ENCODE assay signal across 25 mouse cellular contexts in the genomic region with DNA sequence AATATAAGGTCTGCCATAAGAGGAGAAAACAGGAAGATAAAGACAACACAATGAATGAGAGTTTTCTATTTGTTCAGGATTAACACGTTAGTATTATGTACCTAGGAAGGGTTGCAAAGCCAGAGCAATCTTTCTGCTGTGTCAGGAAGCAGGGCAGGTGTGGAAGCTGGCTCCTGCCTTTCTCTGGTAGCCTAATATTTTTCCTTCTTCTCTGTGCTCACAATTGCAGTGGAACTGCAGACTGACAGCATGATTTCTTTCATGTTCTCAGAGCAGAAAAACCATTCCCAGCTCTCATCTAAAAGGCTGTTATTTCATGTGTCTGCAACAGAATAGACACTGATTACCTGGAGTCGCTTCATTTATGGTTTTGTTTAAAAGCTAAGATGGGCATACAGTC. TPM values are rescaled to one million over a fixed set of nuclear protein-coding genes. Genes with fewer than 3 reads are reported as not detected.
DNase-seq lines count a peak whose midpoint lies in the region; ATAC-seq and TF ChIP-seq lines count a peak whose summit lies in the region.
"Had no signal": no experiment of that assay in that cellular context is flagged by ENCODE, and none has a peak within 500 bp of the region (broad histone marks: within the 10 kb centered on the region; RNA-seq: fewer than 3 reads in every experiment).

No protein-coding gene starts in this region.

- ATAC-seq in hindbrain, embryonic 13.5 days (ENCODE audit: low FRiP score), result no peak
- ATAC-seq in hindbrain, postnatal 0 days, result no peak
- peak; percentile 55; the same call in 1 of the 2 replicates for ATAC-seq in midbrain, embryonic 15.5 days (replicated peaks)
- no peak for ATAC-seq in midbrain, embryonic 11.5 days (ENCODE audit: low FRiP score)
- no peak for ATAC-seq in forebrain, embryonic 15.5 days (replicated peaks)
- no peak for ATAC-seq in liver, embryonic 11.5 days (replicated peaks; ENCODE audit: low FRiP score)
- ATAC-seq: activated CD4-positive, CD25-positive, alpha-beta regulatory T cell, adult 4 months; intestine, embryonic 15.5 days; Patski had no signal

- peak overlapping the region; percentile 50 for H3K27ac ChIP-seq in hindbrain, embryonic 13.5 days
- no peak overlapping the region for H3K27ac ChIP-seq in hindbrain, postnatal 0 days
- H3K27ac ChIP-seq in midbrain, embryonic 15.5 days, result peak overlapping the region; percentile 39; the same call in 1 of the 2 replicates
- no peak overlapping the region for H3K27ac ChIP-seq in midbrain, embryonic 11.5 days (ENCODE audit: low read depth, low read length)
- peak overlapping the region; percentile 63 for H3K27ac ChIP-seq in forebrain, embryonic 15.5 days (replicated peaks)
- H3K27ac ChIP-seq in liver, embryonic 11.5 days (ENCODE audit: low read depth, low read length), result no peak overlapping the region
- H3K27ac ChIP-seq: embryonic facial prominence, embryonic 10.5 days; heart, adult 2 months; hindbrain, embryonic 10.5 days; intestine, embryonic 15.5 days had no signal

- no peak overlapping the region for H3K4me3 ChIP-seq in hindbrain, embryonic 13.5 days
- H3K4me3 ChIP-seq in hindbrain, postnatal 0 days (ENCODE audit: low read length), result no peak overlapping the region
- H3K4me3 ChIP-seq in midbrain, embryonic 15.5 days, result no peak overlapping the region
- no peak overlapping the region for H3K4me3 ChIP-seq in midbrain, embryonic 11.5 days (ENCODE audit: low read depth, low read length)
- no peak overlapping the region for H3K4me3 ChIP-seq in forebrain, embryonic 15.5 days
- H3K4me3 ChIP-seq in liver, embryonic 11.5 days (ENCODE audit: low read depth, low read length), result no peak overlapping the region
- H3K4me3 ChIP-seq: embryonic facial prominence, embryonic 10.5 days; heart, adult 2 months; heart, embryonic 12.5 days; hindbrain, embryonic 10.5 days; intestine, embryonic 15.5 days had no signal

- TF ChIP-seq CTCF in hindbrain, postnatal 0 days (IDR thresholded peaks at IDR 0.05; ENCODE audit: low read depth), result no peak

- H3K4me2 ChIP-seq in hindbrain, embryonic 13.5 days, result no peak overlapping the region
- no peak overlapping the region for H3K4me2 ChIP-seq in hindbrain, postnatal 0 days (ENCODE audit: low read depth, low read length)
- no peak overlapping the region for H3K4me2 ChIP-seq in midbrain, embryonic 15.5 days
- no peak overlapping the region for H3K4me2 ChIP-seq in midbrain, embryonic 11.5 days
- no peak overlapping the region for H3K4me2 ChIP-seq in forebrain, embryonic 15.5 days (replicated peaks)
- H3K4me2 ChIP-seq in liver, embryonic 11.5 days, result no peak overlapping the region
- H3K4me2 ChIP-seq: heart, embryonic 12.5 days; intestine, embryonic 15.5 days had no signal

- no peaks in the 10 kb centered on the region for H3K27me3 ChIP-seq in hindbrain, embryonic 13.5 days
- no peaks in the 10 kb centered on the region for H3K27me3 ChIP-seq in hindbrain, postnatal 0 days (ENCODE audit: insufficient read depth, low read length)
- no peaks in the 10 kb centered on the region for H3K27me3 ChIP-seq in midbrain, embryonic 15.5 days (replicated peaks)
- H3K27me3 ChIP-seq in midbrain, embryonic 11.5 days (ENCODE audit: control insufficient read depth, insufficient read depth, low read length), result no peaks in the 10 kb centered on the region
- no peaks in the 10 kb centered on the region for H3K27me3 ChIP-seq in forebrain, embryonic 15.5 days
- no peaks in the 10 kb centered on the region for H3K27me3 ChIP-seq in liver, embryonic 11.5 days (replicated peaks; ENCODE audit: control insufficient read depth, insufficient read depth, low read length)
- H3K27me3 ChIP-seq: CH12.LX; heart, embryonic 12.5 days; intestine, embryonic 15.5 days; Patski had no signal

- H3K9me3 ChIP-seq in hindbrain, embryonic 13.5 days, result no peaks in the 10 kb centered on the region
- no peaks in the 10 kb centered on the region for H3K9me3 ChIP-seq in hindbrain, postnatal 0 days (ENCODE audit: low read length)
- H3K9me3 ChIP-seq in midbrain, embryonic 15.5 days, result no peaks in the 10 kb centered on the region
- H3K9me3 ChIP-seq in midbrain, embryonic 11.5 days (ENCODE audit: control insufficient read depth, low read length), result no peaks in the 10 kb centered on the region
- H3K9me3 ChIP-seq in forebrain, embryonic 15.5 days, result no peaks in the 10 kb centered on the region
- no peaks in the 10 kb centered on the region for H3K9me3 ChIP-seq in liver, embryonic 11.5 days (ENCODE audit: control insufficient read depth, low read length)
- H3K9me3 ChIP-seq: embryonic facial prominence, embryonic 10.5 days; heart, embryonic 12.5 days; hindbrain, embryonic 10.5 days; intestine, embryonic 15.5 days had no signal

- WGBS in hindbrain, embryonic 13.5 days, result 65% methylated on average over 2 of the region's 2 CpGs
- 69% methylated on average over 2 of the region's 2 CpGs for WGBS in hindbrain, postnatal 0 days
- 55% methylated on average over 2 of the region's 2 CpGs for WGBS in midbrain, embryonic 15.5 days
- WGBS in midbrain, embryonic 11.5 days, result 76% methylated on average over 2 of the region's 2 CpGs
- 50% methylated on average over 2 of the region's 2 CpGs for WGBS in forebrain, embryonic 15.5 days
- WGBS in liver, embryonic 11.5 days, result 70% methylated on average over 2 of the region's 2 CpGs

- H3K36me3 ChIP-seq in hindbrain, embryonic 13.5 days, result no peaks in the 10 kb centered on the region
- H3K36me3 ChIP-seq in hindbrain, postnatal 0 days (ENCODE audit: insufficient read depth, low read length), result no peaks in the 10 kb centered on the region
- H3K36me3 ChIP-seq in midbrain, embryonic 15.5 days (replicated peaks), result no peaks in the 10 kb centered on the region
- no peaks in the 10 kb centered on the region for H3K36me3 ChIP-seq in midbrain, embryonic 11.5 days (ENCODE audit: control insufficient read depth, insufficient read depth, low read length)
- no peaks in the 10 kb centered on the region for H3K36me3 ChIP-seq in forebrain, embryonic 15.5 days
- no peaks in the 10 kb centered on the region for H3K36me3 ChIP-seq in liver, embryonic 11.5 days (ENCODE audit: control insufficient read depth, insufficient read depth, low read length)
- H3K36me3 ChIP-seq: embryonic facial prominence, embryonic 10.5 days; heart, embryonic 12.5 days; hindbrain, embryonic 10.5 days; intestine, embryonic 15.5 days had no signal

- no peak overlapping the region for H3K9ac ChIP-seq in hindbrain, embryonic 13.5 days
- H3K9ac ChIP-seq in hindbrain, postnatal 0 days (replicated peaks; ENCODE audit: low read length), result no peak overlapping the region
- H3K9ac ChIP-seq in midbrain, embryonic 15.5 days, result no peak overlapping the region
- no peak overlapping the region for H3K9ac ChIP-seq in midbrain, embryonic 11.5 days (ENCODE audit: low read length)
- H3K9ac ChIP-seq in forebrain, embryonic 15.5 days (replicated peaks), result no peak overlapping the region
- no peak overlapping the region for H3K9ac ChIP-seq in liver, embryonic 11.5 days (ENCODE audit: low read depth, low read length)
- H3K9ac ChIP-seq: heart, embryonic 12.5 days; intestine, embryonic 15.5 days had no signal

- no peaks in the 10 kb centered on the region; the same call in 1 of the 2 replicates for H3K4me1 ChIP-seq in hindbrain, embryonic 13.5 days (replicated peaks)
- no peaks in the 10 kb centered on the region for H3K4me1 ChIP-seq in hindbrain, postnatal 0 days (ENCODE audit: insufficient read depth, low read length)
- no peaks in the 10 kb centered on the region for H3K4me1 ChIP-seq in midbrain, embryonic 15.5 days
- no peaks in the 10 kb centered on the region for H3K4me1 ChIP-seq in midbrain, embryonic 11.5 days (ENCODE audit: control insufficient read depth, insufficient read depth, low read length)
- peaks cover 7% of the 10 kb centered on the region for H3K4me1 ChIP-seq in forebrain, embryonic 15.5 days
- no peaks in the 10 kb centered on the region for H3K4me1 ChIP-seq in liver, embryonic 11.5 days (replicated peaks; ENCODE audit: control insufficient read depth, insufficient read depth, low read length)
- H3K4me1 ChIP-seq: embryonic facial prominence, embryonic 10.5 days; heart, embryonic 12.5 days; hindbrain, embryonic 10.5 days; intestine, embryonic 15.5 days had no signal

- DNase-seq in hindbrain, postnatal 0 days (ENCODE audit: low spot score), result no peak
- DNase-seq in midbrain, embryonic 11.5 days (ENCODE audit: low spot score, missing footprints), result no peak
- no peak for DNase-seq in layer of hippocampus, postnatal 36 days
- DNase-seq in liver, embryonic 11.5 days (ENCODE audit: low spot score), result no peak
- DNase-seq: adrenal gland, postnatal 14 days; cerebellum, adult 2 months; cerebellum, postnatal 10 days; gastrocnemius, postnatal 14 days; heart, adult 2 months had no signal

RNA-seq across cellular contexts. Expression of a gene that starts 23.7 kb away (rescaled TPM):
- polyA plus RNA-seq in hindbrain, embryonic 13.5 days (2015; fragmentation: Nextera tagmentation; extraction: Ambion mirVana), result not detected in 2 replicates
- 0.26 and 0.29 TPM in 2 replicates for total RNA-seq in hindbrain, postnatal 0 days (2014; rRNA removed)
- polyA plus RNA-seq in hindbrain, postnatal 0 days (2015; fragmentation: Nextera tagmentation; extraction: Ambion mirVana), result 0.04 and 0.06 TPM in 2 replicates
- 0.08 TPM in 1 of 2 replicates, not detected in the other for polyA plus RNA-seq in midbrain, embryonic 15.5 days (2015; fragmentation: Nextera tagmentation; extraction: Ambion mirVana)
- polyA plus RNA-seq in midbrain, embryonic 11.5 days (2014; fragmentation: Nextera tagmentation; extraction: Ambion mirVana), result not detected in 2 replicates
- 0.17 TPM in 1 of 2 replicates, not detected in the other for polyA plus RNA-seq in forebrain, embryonic 15.5 days (2015; fragmentation: Nextera tagmentation; extraction: Ambion mirVana)
- 1 to 10 TPM; 1.4 to 1.8 TPM for total RNA-seq in layer of hippocampus, postnatal 36 days (2021)
- polyA plus RNA-seq in liver, embryonic 11.5 days (2014; fragmentation: Nextera tagmentation; extraction: Ambion mirVana), result 0.06 TPM in 1 of 2 replicates, not detected in the other
- total RNA-seq: adrenal gland, adult 18-20 months; adrenal gland, postnatal 14 days; CH12.LX; gastrocnemius, adult 18-20 months; gastrocnemius, postnatal 14 days; heart, adult 2 months; heart, postnatal 25 days had no signal
- polyA plus RNA-seq: activated CD4-positive, CD25-positive, alpha-beta regulatory T cell, adult 4 months; cerebellum, adult 2 months; embryonic facial prominence, embryonic 14.5 days; gonadal fat pad, adult 2 months; heart, adult 2 months; heart, embryonic 12.5 days; heart, embryonic 16.5 days; hindbrain, embryonic 10.5 days; intestine, embryonic 15.5 days; Patski had no signal

Comparison
In these comparisons a context has a peak if more than half of its experiments do, and no peak if none do; other contexts are left out.
1. H3K27ac ChIP-seq: peak in hindbrain, embryonic 13.5 days (single experiment), midbrain, embryonic 15.5 days (single experiment) and forebrain, embryonic 15.5 days (single experiment); none in hindbrain, postnatal 0 days (single experiment), midbrain, embryonic 11.5 days (single experiment) and liver, embryonic 11.5 days (single experiment).